Mouse (Mus musculus) liver, adult 2 months (tissue): Measurements from ENCODE around the gene Egflam.

Experiments used
- CTCF ChIP-seq: fragments of 200-500 bp; IDR thresholded peaks from 2 replicates; pipeline ENCODE4 v1.5.1; 2011; ENCODE audit warnings: low read depth, low read length, control low read depth
- POLR2A ChIP-seq: fragments of 200-500 bp; IDR thresholded peaks from 2 replicates; pipeline ENCODE4 v1.6.1; 2011; ENCODE audit warnings: low read length, control low read depth; ENCODE audit not compliant: insufficient read depth; ENCODE audit errors: extremely low read depth

DNA sequence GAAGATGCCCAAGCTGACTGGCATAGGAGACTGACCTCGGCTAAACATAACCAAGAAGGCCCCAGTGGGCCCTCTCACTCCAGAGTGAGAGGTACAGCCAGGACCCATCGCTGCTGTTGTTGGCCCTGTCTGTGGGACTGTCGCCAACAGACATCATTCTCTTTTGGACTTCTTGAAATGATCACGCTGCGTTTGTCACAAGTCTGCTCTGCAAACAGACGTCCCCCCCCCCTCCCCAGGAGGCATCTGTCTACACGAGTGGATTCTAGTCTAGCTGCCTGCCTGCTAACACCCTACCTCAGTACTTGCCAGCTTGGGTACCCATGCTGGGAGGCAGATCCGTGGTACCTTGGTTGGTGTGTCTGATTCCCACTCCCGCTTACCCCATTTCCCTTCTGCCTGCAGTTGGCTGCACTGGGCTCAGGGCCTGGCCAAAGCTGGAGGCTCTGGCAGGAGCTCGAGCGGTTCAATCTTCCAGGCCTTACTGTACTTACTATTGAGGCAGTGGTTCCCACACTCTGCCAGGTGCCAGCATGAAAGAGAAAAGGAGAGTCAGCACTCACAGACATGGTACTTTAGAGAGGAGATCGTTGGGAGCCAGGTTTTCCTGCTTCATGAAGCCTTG is 173.9 kb downstream of the Egflam start:
- no peak for TF ChIP-seq CTCF
- no peak for TF ChIP-seq POLR2A
